Mouse (Mus musculus) brain, embryonic 14.5 days (tissue): ENCODE results near the gene Hoxc4. TPM values are rescaled to one million over a fixed set of nuclear protein-coding genes. Genes with fewer than 3 reads are reported as not detected.
A peak's percentile ranks its signal among the peaks of the same experiment; 100 is the strongest.

ENCODE experiments used
- DNase-seq: peaks from one replicate; pipeline ENCODE4 v3.0.0-alpha.2; 2011; ENCODE audit warnings: low read depth
- CTCF ChIP-seq: fragments of 200-500 bp; IDR thresholded peaks from 2 replicates; pipeline ENCODE4 v1.5.1; 2012; ENCODE audit warnings: inconsistent platforms, mild to moderate bottlenecking, moderate library complexity, borderline replicate concordance; ENCODE audit not compliant: insufficient read depth, insufficient read length; ENCODE audit errors: extremely low read depth
- POLR2A ChIP-seq: fragments of 200-500 bp; IDR thresholded peaks from 2 replicates; pipeline ENCODE4 v1.6.1; 2012; ENCODE audit warnings: mild to moderate bottlenecking, inconsistent platforms, borderline replicate concordance; ENCODE audit not compliant: poor library complexity, insufficient read depth, insufficient read length, severe bottlenecking; ENCODE audit errors: extremely low read depth
- polyA plus RNA-seq: library from polyadenylated mRNA; depleted of rRNA; stranded (reverse); fragments of >200 nt; gene quantifications from 2 replicates; pipeline ENCODE4 v1.2.3, GENCODE M21; 2012; rRNA removed

The Hoxc4 gene
- polyA plus RNA-seq, 1 experiment, result 13.6 TPM

GRCm38 (mm10) chr15:103085831-103086671 lies 67.3 kb downstream of the Hoxc4 start:
- TF ChIP-seq POLR2A (no peak), CTCF (no peak)

More at GRCm38 (mm10) chr15:103085831-103086671, 67.3 kb downstream of the Hoxc4 start:
- DNase-seq, result peak; percentile 71

Other genes with a start within 250 kb of the Hoxc4 start
- gene Hoxc13, start 97.8 kb upstream of the Hoxc4 start, polyA plus RNA-seq, result 0.06 and 0.15 TPM in 2 replicates
- gene Hoxc12, start 82.2 kb upstream of the Hoxc4 start, polyA plus RNA-seq, result not detected in 2 replicates
- gene Hoxc11, start 64.5 kb upstream of the Hoxc4 start, polyA plus RNA-seq, result not detected in 2 replicates
- gene Hoxc10, start 52.1 kb upstream of the Hoxc4 start, polyA plus RNA-seq, result 0.03 TPM in 1 of 2 replicates, not detected in the other
- gene Hoxc5, start 51.5 kb upstream of the Hoxc4 start, polyA plus RNA-seq, result 1.0 and 7.0 TPM in 2 replicates
- not detected in 2 replicates for gene Hoxc9, start 42.5 kb upstream of the Hoxc4 start, polyA plus RNA-seq
- not detected in 2 replicates for gene Hoxc8, start 28.3 kb upstream of the Hoxc4 start, polyA plus RNA-seq
- 0.11 and 0.63 TPM in 2 replicates for gene Hoxc6, start 20.7 kb upstream of the Hoxc4 start, polyA plus RNA-seq
- gene Smug1, start 148.2 kb downstream of the Hoxc4 start, polyA plus RNA-seq, result 30.5 and 31.6 TPM in 2 replicates
- gene Cbx5, start 220.9 kb downstream of the Hoxc4 start, polyA plus RNA-seq, result 101 and 118 TPM in 2 replicates
- 976 and 1,085 TPM in 2 replicates for gene Hnrnpa1, start 221.5 kb downstream of the Hoxc4 start, polyA plus RNA-seq
- 0.53 and 1.2 TPM in 2 replicates for gene Nfe2, start 239.5 kb downstream of the Hoxc4 start, polyA plus RNA-seq